Mouse (Mus musculus) layer of hippocampus, adult 9-10 months (tissue): ENCODE measurements around the gene Atp2b1.

ENCODE experiments used
- DNase-seq: peaks from one replicate; pipeline ENCODE4 v3.0.0; 2022; ENCODE audit warnings: low spot score

Atp2b1 gene

GRCm38 (mm10) chr10:98913961-98914809 is at the start of gene Atp2b1:
Atp2b1 (plus strand) TSS chr10:98914406.
- peak; percentile 61 for DNase-seq

DNA sequence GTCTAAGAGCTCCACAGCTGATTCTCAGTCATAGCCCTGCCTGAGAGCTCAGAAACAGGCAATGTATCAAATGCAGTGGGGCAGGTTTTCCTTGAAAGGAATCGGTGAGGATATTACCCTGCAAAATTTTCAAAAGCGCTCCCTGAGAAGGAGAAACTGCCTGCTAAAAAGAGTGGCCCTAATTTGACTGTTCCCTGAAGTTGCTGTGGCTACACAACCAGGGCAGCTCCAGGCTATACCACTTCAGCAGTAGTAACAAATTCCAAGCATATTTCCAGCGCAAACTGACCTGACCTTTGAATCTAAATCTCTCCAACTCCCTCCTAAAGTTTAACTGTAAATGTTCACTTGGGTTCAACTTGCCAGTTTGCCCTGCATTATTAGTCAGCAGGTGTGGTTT is 49.4 kb upstream of the Atp2b1 start:
- no peak for DNase-seq

GRCm38 (mm10) chr10:98866836-98867370 is 47.3 kb upstream of the Atp2b1 start:
- DNase-seq = no peak

GRCm38 (mm10) chr10:98868351-98868908 is 45.8 kb upstream of the Atp2b1 start:
- DNase-seq = no peak

DNA sequence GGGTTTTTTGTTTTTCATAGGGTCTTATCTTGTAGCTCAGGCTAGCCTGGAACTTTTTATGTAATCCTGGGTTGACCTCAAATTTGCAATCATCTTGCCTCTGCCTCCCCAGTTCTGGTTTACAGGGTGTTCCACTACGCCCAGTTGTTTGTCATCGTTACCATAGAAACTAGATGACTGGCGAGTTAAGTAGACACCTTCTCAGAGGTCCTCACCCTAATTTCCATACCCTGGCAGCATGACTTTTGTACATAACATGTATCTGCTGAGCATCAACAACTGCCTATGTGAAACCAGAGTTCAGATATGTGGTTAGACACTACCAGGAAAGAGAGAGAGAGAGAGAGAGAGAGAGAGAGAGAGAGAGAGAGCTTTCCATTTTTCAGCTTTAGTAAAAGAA is 36.4 kb upstream of the Atp2b1 start:
- DNase-seq = no peak

DNA sequence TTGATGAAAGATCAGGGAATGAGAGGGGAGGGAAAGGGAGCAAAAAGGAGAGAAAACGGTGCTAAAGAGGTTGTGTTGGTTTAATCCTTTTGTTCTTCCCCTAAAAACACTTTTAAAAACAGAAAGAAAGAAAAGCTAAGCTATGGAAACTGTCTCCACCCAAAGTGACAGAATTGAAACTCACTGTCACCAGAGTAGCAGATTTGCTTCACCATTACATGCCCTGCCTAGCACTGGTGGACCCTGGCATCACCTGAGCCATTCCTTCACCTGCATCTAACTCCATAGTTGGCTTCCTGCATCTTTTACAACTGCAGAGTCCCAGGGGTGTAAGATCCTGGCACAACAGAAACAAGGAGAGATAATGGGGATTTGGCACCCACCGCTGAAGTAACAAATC is 35.6 kb upstream of the Atp2b1 start:
- no peak for DNase-seq

DNA sequence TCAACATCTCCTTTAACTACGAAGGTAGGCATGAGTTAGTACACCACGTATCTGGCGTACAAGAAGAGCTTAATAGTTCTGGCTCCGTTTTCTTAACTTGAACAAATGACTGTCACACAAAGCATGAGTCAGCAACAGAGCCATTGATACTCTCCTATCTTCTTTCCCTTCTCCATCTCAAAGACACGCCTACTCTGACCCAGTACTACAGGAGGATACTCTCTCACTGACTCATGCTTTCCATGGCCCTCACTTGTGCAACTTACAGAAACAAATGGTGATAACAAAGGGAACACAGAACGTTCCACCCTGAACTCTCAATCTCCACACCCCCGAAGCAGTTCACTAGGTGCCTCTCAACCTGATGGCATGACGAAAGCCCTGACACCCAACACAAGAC is 34.1 kb upstream of the Atp2b1 start:
- no peak for DNase-seq

DNA sequence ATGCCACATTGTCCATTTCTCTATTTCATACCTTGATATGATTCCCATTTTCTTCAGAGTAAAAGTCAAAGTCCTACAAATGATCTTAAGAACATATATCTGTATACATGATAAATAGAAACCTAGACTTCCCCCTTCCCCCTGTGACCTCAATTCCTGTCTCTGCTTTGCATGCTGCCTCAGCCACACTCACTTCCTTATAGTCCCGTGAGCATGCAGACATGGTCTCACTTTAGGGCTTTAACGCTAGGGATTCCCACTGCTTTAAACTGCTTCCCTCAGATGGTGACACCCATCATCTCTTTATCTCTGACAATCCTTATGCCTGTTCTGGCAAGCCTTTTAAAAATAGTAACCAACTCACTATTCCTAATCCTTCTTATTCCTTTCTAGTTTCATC is 33.5 kb upstream of the Atp2b1 start:
- no peak for DNase-seq

GRCm38 (mm10) chr10:98881492-98881891 is 32.7 kb upstream of the Atp2b1 start:
- DNase-seq = no peak

- no peak for DNase-seq
These were observed 31.6 kb upstream of the Atp2b1 start for GRCm38 (mm10) chr10:98882587-98882986.

DNA sequence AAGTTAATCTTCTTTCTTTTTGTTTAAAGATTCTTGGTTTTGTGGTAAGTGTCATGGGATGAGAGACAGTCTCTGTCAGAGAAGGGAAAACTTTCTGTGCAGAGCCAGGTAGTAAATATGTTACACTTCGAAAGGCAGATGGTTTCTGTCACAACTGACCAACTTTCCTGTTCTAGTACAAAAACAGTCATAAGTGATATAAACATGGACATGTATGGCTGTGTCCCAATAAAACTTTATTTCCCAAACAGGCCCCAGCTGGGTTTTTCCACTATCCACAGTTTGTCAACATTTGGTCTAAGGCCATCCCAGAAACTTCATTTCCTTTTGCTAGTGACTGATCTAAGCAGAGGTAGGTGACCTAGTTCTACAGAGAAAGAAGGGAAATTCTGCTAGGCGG is 29.8 kb upstream of the Atp2b1 start:
- DNase-seq = no peak

- DNase-seq = no peak
These were observed 27.4 kb upstream of the Atp2b1 start for GRCm38 (mm10) chr10:98886770-98887271.

- no peak for DNase-seq
These were observed 22.8 kb upstream of the Atp2b1 start for GRCm38 (mm10) chr10:98891361-98891760.

- no peak for DNase-seq
These were observed 16.7 kb upstream of the Atp2b1 start for GRCm38 (mm10) chr10:98897507-98897906.

DNA sequence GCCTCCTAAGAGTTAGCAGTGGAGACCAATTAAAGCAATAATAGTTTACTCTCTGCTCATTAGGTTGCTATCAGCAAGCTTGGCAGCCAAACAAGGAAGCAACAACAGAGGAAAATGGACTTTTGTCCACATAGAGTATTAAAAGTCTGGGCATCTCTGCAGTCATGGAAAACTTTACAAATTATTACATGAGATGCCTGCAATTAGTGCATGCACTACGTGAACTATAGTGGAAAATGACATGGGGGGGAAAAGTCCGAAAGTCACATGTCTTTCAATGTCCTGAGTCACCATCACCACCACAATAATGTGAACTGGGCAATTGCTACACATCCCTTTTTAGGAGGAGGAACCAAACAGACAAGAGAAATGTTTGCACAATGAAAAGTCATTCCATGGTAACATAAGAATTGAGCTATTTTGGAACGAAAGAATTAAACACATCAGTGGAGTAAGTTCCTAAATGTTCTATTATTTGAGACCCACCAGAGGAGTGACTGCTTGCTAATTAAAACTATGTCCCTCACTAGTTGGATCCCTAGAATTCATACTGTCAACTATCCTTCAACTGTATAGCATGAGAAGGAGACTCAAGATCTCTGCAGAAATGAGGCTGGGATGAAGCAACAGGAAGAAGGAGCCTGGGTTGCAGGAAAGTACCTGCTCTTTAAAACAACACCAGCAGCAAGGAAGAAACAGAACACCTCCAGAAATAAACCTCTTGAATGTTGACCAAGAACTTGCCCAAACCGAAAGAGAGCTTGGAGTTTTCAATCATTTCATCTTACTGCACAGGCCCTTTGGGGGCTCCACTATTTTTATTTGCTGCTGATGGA is 16.1 kb upstream of the Atp2b1 start:
- DNase-seq = no peak

GRCm38 (mm10) chr10:98901533-98901932 is 12.7 kb upstream of the Atp2b1 start:
- DNase-seq = no peak

DNA sequence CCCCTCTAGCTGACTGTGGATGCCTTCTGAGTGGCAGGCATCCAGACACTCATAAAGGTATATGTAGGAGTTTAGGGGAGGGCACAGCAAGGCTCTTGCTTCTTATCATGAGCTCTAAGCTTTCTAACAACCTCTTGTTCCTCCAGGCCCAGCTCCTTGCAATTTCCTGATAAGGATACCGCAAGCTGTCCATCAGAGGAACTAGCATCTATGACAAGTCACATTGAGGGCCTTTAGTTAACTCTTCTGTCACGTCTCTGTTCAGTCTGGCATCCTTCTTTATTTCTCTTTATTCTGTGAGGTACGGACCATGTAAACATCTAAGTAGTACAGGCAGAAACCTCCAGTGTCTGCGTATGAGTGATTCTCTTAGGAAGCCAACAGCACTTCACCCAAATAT is 8.2 kb upstream of the Atp2b1 start:
- no peak for DNase-seq

GRCm38 (mm10) chr10:98906941-98907549 is 7.2 kb upstream of the Atp2b1 start:
- DNase-seq = no peak

GRCm38 (mm10) chr10:98913610-98913960 is 621 bp upstream of the Atp2b1 start:
- DNase-seq = no peak

GRCm38 (mm10) chr10:98914810-98915241 is 620 bp downstream of the Atp2b1 start:
- DNase-seq = no peak

GRCm38 (mm10) chr10:98915398-98915931 is 1.3 kb downstream of the Atp2b1 start:
- DNase-seq = no peak
